Mouse (Mus musculus) cerebellum, adult 2 months (tissue): ENCODE data around the gene Tpt1. TPM values are rescaled to one million over a fixed set of nuclear protein-coding genes. Genes with fewer than 3 reads are reported as not detected.
"Not testable (repeated sequence)": the region's sequence is repeated elsewhere in the genome, so short reads cannot be mapped to it uniquely, and the experiment has no call there.

ENCODE experiments used
- DNase-seq, 2 experiments: peaks; one replicate each; pipeline ENCODE4 v3.0.0; 2021
- H3K27ac ChIP-seq: fragments of 200-500 bp; 2 replicates; pipeline ENCODE4 v1.5.1; 2012; ENCODE audit warnings: low read length, control low read depth, inconsistent platforms; ENCODE audit not compliant: insufficient read depth
- H3K27me3 ChIP-seq: fragments of 200-500 bp; 2 replicates; pipeline ENCODE4 v1.6.1; 2012; ENCODE audit warnings: inconsistent platforms, mild to moderate bottlenecking, low read length, moderate library complexity; ENCODE audit not compliant: control insufficient read depth, insufficient read depth
- H3K4me1 ChIP-seq: fragments of 200-500 bp; 2 replicates; pipeline ENCODE4 v1.6.1; 2011; ENCODE audit warnings: low read length; ENCODE audit not compliant: control insufficient read depth, insufficient read depth
- H3K4me3 ChIP-seq: fragments of 200-500 bp; replicated peaks from 2 replicates; pipeline ENCODE3; 2011; ENCODE audit warnings: mild to moderate bottlenecking, low read depth, low read length, control low read depth; ENCODE audit not compliant: insufficient read depth
- CTCF ChIP-seq: fragments of 200-500 bp; IDR thresholded peaks from 2 replicates; pipeline ENCODE4 v1.5.1; 2011; ENCODE audit warnings: low read depth, mild to moderate bottlenecking, control low read depth, low read length, moderate library complexity, borderline replicate concordance; ENCODE audit not compliant: insufficient read depth
- POLR2A ChIP-seq: fragments of 200-500 bp; IDR thresholded peaks from 2 replicates; pipeline ENCODE4 v1.6.1; 2011; ENCODE audit warnings: low read length, control low read depth, borderline replicate concordance; ENCODE audit not compliant: insufficient read depth
- WGBS: fragments of 180-500 bp; shearing (Covaris S2); methylation state at CpG from one replicate; pipeline ENCODE4 v1.1.7; 2018; 5-methylcytosine and 5-hydroxymethylcytosine counted together
- polyA plus RNA-seq: library from polyadenylated mRNA; depleted of rRNA; stranded (reverse); fragments of >200 nt; gene quantifications from 2 replicates; pipeline ENCODE4 v1.2.3, GENCODE M21; 2012

The Tpt1 gene
- polyA plus RNA-seq, 1 experiment = 753 TPM

GRCm38 (mm10) chr14:75833546-75834250 lies 11.2 kb upstream of the Tpt1 start:
- H3K4me1 ChIP-seq = no peaks in the 10 kb centered on the region; the same call in 1 of the 2 replicates
- TF ChIP-seq CTCF = no peak
- no peak for TF ChIP-seq POLR2A
- no peak overlapping the region for H3K4me3 ChIP-seq
- H3K27ac ChIP-seq = no peak overlapping the region
- no peak for DNase-seq
- 17% methylated on average over 12 of the region's 12 CpGs for WGBS
- H3K27me3 ChIP-seq = no peaks in the 10 kb centered on the region

GRCm38 (mm10) chr14:75834251-75834738 lies 10.6 kb upstream of the Tpt1 start:
- DNase-seq = peak in 1 of 2 experiments; percentile 41
- Histone ChIP-seq H3K27ac (no peak overlapping the region), H3K27me3 (no peaks in the 10 kb centered on the region), H3K4me3 (peak overlapping the region; percentile 40), H3K4me1 (no peaks in the 10 kb centered on the region; the same call in 1 of the 2 replicates)
- WGBS = 2% methylated on average over 10 of the region's 10 CpGs
- TF ChIP-seq CTCF = no peak
- no peak for TF ChIP-seq POLR2A

GRCm38 (mm10) chr14:75834739-75835381 lies 10.0 kb upstream of the Tpt1 start:
- no peaks in the 10 kb centered on the region for H3K27me3 ChIP-seq
- H3K27ac ChIP-seq = no peak overlapping the region
- peak overlapping the region; percentile 40 for H3K4me3 ChIP-seq
- WGBS = under 1% methylated on average over 16 of the region's 16 CpGs
- TF ChIP-seq POLR2A = no peak
- TF ChIP-seq CTCF = no peak
- no peaks in the 10 kb centered on the region; the same call in 1 of the 2 replicates for H3K4me1 ChIP-seq
- peak; percentile 41 to 52 for DNase-seq

- H3K27me3 ChIP-seq = no peaks in the 10 kb centered on the region
- 95% methylated on average over 3 of the region's 3 CpGs for whole genome bisulfite sequencing
- no peaks in the 10 kb centered on the region; the same call in 1 of the 2 replicates for H3K4me1 ChIP-seq
- TF ChIP-seq CTCF (no peak), POLR2A (no peak)
- DNase-seq = no peak
- no peak overlapping the region for H3K27ac ChIP-seq
- H3K4me3 ChIP-seq = no peak overlapping the region
Observed at GRCm38 (mm10) chr14:75836579-75836978, 8.3 kb upstream of the Tpt1 start.

- H3K27me3 ChIP-seq = no peaks in the 10 kb centered on the region
- no peak overlapping the region for H3K4me3 ChIP-seq
- 62% methylated on average over 10 of the region's 10 CpGs for WGBS
- DNase-seq = no peak
- no peak for TF ChIP-seq POLR2A
- no peak for TF ChIP-seq CTCF
- H3K27ac ChIP-seq = no peak overlapping the region
- no peaks in the 10 kb centered on the region; the same call in 1 of the 2 replicates for H3K4me1 ChIP-seq
Observed at GRCm38 (mm10) chr14:75837048-75837916, 7.6 kb upstream of the Tpt1 start.

- H3K4me1 ChIP-seq, H3K27me3 ChIP-seq, DNase-seq, H3K27ac ChIP-seq, H3K4me3 ChIP-seq: not testable (repeated sequence)
- 86% methylated on average over 2 of the region's 2 CpGs for WGBS
Observed at GRCm38 (mm10) chr14:75841758-75842157, 3.1 kb upstream of the Tpt1 start.

- peak overlapping the region; percentile 84 for H3K4me3 ChIP-seq
- WGBS = 5% methylated on average over 14 of the region's 14 CpGs
- TF ChIP-seq CTCF (no peak), POLR2A (no peak)
- H3K4me1 ChIP-seq = peaks cover 8% of the 10 kb centered on the region; the same call in 1 of the 2 replicates
- H3K27me3 ChIP-seq = no peaks in the 10 kb centered on the region
- DNase-seq = no peak
- peak overlapping the region; percentile 88 for H3K27ac ChIP-seq
Observed at GRCm38 (mm10) chr14:75844111-75844695, 690 bp upstream of the Tpt1 start.
